Mouse (Mus musculus): ENCODE measurements at regions not wholly inside any gene's neighbourhood (a gene's known extent, or its start where the extent isn't known, plus 50 kb on each side); places are given as distances from the start of the nearest gene placed in this dataset.

- intact Hi-C loops (cut with DNase I) = no loop called here
- no peak for DNase-seq (ENCODE audit: low spot score in 2 of 2)
Observed at GRCm38 (mm10) chrX:66469442-66470311, 165.7 kb upstream of the 4930447F04Rik start.

GRCm38 (mm10) chrX:66464985-66465384 is 161.0 kb upstream of the 4930447F04Rik start:
- no peak for DNase-seq (ENCODE audit: low spot score in 2 of 2)
- intact Hi-C loops (cut with DNase I) = no loop called here

GRCm38 (mm10) chrX:66461459-66462001 is 157.5 kb upstream of the 4930447F04Rik start:
- peak in 1 of 2 experiments; percentile 2 for DNase-seq (ENCODE audit: low spot score in 2 of 2)
- intact Hi-C loops (cut with DNase I) = no loop called here
